Mouse (Mus musculus): ENCODE measurements at regions not wholly inside any gene's neighbourhood (a gene's known extent, or its start where the extent isn't known, plus 50 kb on each side); places are given as distances from the start of the nearest gene placed in this dataset.

- TF ChIP-seq CTCF (IDR thresholded peaks at IDR 0.05; ENCODE audit: insufficient read depth, low read depth, low read length) (no peak), POLR2A (IDR thresholded peaks at IDR 0.05; ENCODE audit: insufficient read depth, low read depth, low read length) (no peak)
Observed at GRCm38 (mm10) chr2:115082292-115082809, 427.6 kb upstream of the Dph6 start.
